Comparison of ENCODE assay signal across 16 mouse cellular contexts in the genomic region with DNA sequence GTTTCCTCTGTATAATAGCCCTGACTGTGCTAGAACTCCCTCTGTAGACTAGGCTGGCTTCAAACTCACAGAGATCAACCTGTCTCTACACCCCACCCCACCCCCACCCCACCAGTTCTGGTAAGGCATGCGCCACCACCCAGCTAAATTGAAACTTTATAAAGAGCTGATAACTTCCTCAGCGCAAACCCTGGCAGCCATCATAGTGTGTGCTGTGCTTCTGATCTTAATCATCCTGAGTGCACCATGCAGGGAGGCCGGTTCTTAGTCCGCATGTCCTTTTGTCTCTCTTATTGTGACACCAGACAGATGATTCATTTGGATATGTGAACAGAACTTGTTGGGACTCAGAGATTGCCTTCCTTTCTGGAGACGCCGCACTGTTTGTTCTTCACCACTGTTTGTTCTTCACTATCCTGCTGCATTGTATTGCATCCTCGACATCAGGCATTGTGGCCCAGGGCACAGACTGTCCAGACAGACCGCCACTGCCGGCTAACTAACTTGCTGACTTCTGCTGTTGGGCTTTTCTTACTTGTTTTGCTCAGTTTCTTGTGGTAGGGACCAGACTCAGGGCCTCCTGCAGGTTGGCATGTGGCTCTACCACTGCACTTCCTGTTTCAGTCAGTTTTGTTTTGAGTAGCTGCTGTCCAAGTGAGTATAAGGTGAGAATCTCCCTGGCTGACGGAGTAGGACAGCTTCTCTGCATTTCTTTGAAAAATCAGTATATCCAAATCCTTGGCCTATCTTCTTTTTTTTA. TPM values are rescaled to one million over a fixed set of nuclear protein-coding genes. Genes with fewer than 3 reads are reported as not detected.
DNase-seq lines count a peak whose midpoint lies in the region; ATAC-seq and TF ChIP-seq lines count a peak whose summit lies in the region.
"Had no signal": no experiment of that assay in that cellular context is flagged by ENCODE, and none has a peak within 500 bp of the region (broad histone marks: within the 10 kb centered on the region; RNA-seq: fewer than 3 reads in every experiment).

No protein-coding gene starts in this region.

- H3K27me3 ChIP-seq in kidney, adult 2 months (replicated peaks; ENCODE audit: control insufficient read depth, insufficient read depth, low read length): no peaks in the 10 kb centered on the region
- H3K27me3 ChIP-seq: heart, embryonic 13.5 days; kidney, embryonic 15.5 days; limb, embryonic 13.5 days; stomach, embryonic 15.5 days had no signal

- ATAC-seq in granulocyte monocyte progenitor cell, adult 5-6 weeks (replicated peaks; ENCODE audit: poor library complexity, severe bottlenecking): peak; percentile 96
- ATAC-seq: forebrain, postnatal 0 days had no signal

- no peaks in the 10 kb centered on the region for H3K4me1 ChIP-seq in kidney, adult 2 months (ENCODE audit: control insufficient read depth, insufficient read depth, low read length)
- H3K4me1 ChIP-seq: kidney, embryonic 15.5 days; limb, embryonic 13.5 days; stomach, embryonic 15.5 days had no signal

- no peak for TF ChIP-seq CTCF in kidney, adult 2 months (conservative IDR thresholded peaks at IDR 0.05; ENCODE audit: insufficient read depth, insufficient read length, low read depth, low read length)

- H3K4me3 ChIP-seq in kidney, adult 2 months (ENCODE audit: insufficient read depth, low read depth, low read length): no peak overlapping the region
- H3K4me3 ChIP-seq: heart, embryonic 13.5 days; kidney, embryonic 15.5 days; limb, embryonic 13.5 days; stomach, embryonic 15.5 days had no signal

- H3K36me3 ChIP-seq in kidney, adult 2 months (ENCODE audit: control insufficient read depth, insufficient read depth, low read length): peaks cover 3% of the 10 kb centered on the region

- TF ChIP-seq POLR2A in kidney, adult 2 months (IDR thresholded peaks at IDR 0.05; ENCODE audit: low read depth, low read length): no peak

- peak; percentile 23 for DNase-seq in kidney, adult 2 months
- no peak for DNase-seq in kidney, adult 18-20 months
- peak; percentile 79 for DNase-seq in CD4-positive, CD25-positive, alpha-beta regulatory T cell, adult 2 months (ENCODE audit: low read depth, low spot score)
- peak; percentile 13 for DNase-seq in spleen, adult 12 weeks (ENCODE audit: low spot score)
- DNase-seq in retina, postnatal 1 day: no peak
- DNase-seq in embryo, embryonic 10 days (ENCODE audit: low spot score): no peak
- no peak for DNase-seq in urinary bladder, postnatal 4 days (ENCODE audit: low spot score in 2 of 2)
- DNase-seq: adrenal gland, postnatal 36 days; forebrain, postnatal 0 days; midbrain, embryonic 14.5 days had no signal

- 84% methylated on average over 10 of the region's 10 CpGs for WGBS in kidney, adult 2 months

- no peak overlapping the region for H3K27ac ChIP-seq in kidney, adult 2 months (ENCODE audit: insufficient read depth, low read depth, low read length)
- H3K27ac ChIP-seq: heart, embryonic 13.5 days; kidney, embryonic 15.5 days; limb, embryonic 13.5 days; stomach, embryonic 15.5 days had no signal

RNA-seq across cellular contexts. Expression of a gene that starts 9.8 kb away (rescaled TPM):
- not detected in 2 replicates for polyA plus RNA-seq in kidney, adult 2 months (2012; rRNA removed)
- not detected in 2 replicates for total RNA-seq in granulocyte monocyte progenitor cell, adult 5-6 weeks (2014; fragmentation: Nextera tagmentation)
- not detected in 2 replicates for total RNA-seq in granulocyte monocyte progenitor cell, adult 5-6 weeks (2017)
- total RNA-seq: adrenal gland, postnatal 36 days; forebrain, postnatal 0 days had no signal
- polyA plus RNA-seq: cortical plate, adult 2 months; stomach, embryonic 15.5 days had no signal

RNA-seq across cellular contexts. Expression of a gene that starts 11.3 kb away (rescaled TPM):
- polyA plus RNA-seq in kidney, adult 2 months (2012; rRNA removed): 10.2 and 16.7 TPM in 2 replicates
- 145 and 200 TPM in 2 replicates for total RNA-seq in granulocyte monocyte progenitor cell, adult 5-6 weeks (2014; fragmentation: Nextera tagmentation)
- 243 and 250 TPM in 2 replicates for total RNA-seq in granulocyte monocyte progenitor cell, adult 5-6 weeks (2017)

RNA-seq across cellular contexts. Expression of a gene that starts 11.4 kb away (rescaled TPM):
- 20.1 and 22.2 TPM in 2 replicates for polyA plus RNA-seq in kidney, adult 2 months (2012; rRNA removed)
- 40.5 and 46.2 TPM in 2 replicates for total RNA-seq in granulocyte monocyte progenitor cell, adult 5-6 weeks (2014; fragmentation: Nextera tagmentation)
- 47.9 and 49.5 TPM in 2 replicates for total RNA-seq in granulocyte monocyte progenitor cell, adult 5-6 weeks (2017)

RNA-seq across cellular contexts. Expression of a gene that starts 31.3 kb away (rescaled TPM):
- polyA plus RNA-seq in kidney, adult 2 months (2012; rRNA removed): 32.7 and 36.2 TPM in 2 replicates
- 95.9 and 96.3 TPM in 2 replicates for total RNA-seq in granulocyte monocyte progenitor cell, adult 5-6 weeks (2014; fragmentation: Nextera tagmentation)
- total RNA-seq in granulocyte monocyte progenitor cell, adult 5-6 weeks (2017): 52.4 and 56.0 TPM in 2 replicates

RNA-seq across cellular contexts. Expression of a gene that starts 31.5 kb away (rescaled TPM):
- polyA plus RNA-seq in kidney, adult 2 months (2012; rRNA removed): 1.1 and 1.3 TPM in 2 replicates
- not detected in 2 replicates for total RNA-seq in granulocyte monocyte progenitor cell, adult 5-6 weeks (2014; fragmentation: Nextera tagmentation)
- total RNA-seq in granulocyte monocyte progenitor cell, adult 5-6 weeks (2017): not detected in 2 replicates

Comparison
In these comparisons a context has a peak if more than half of its experiments do, and no peak if none do; other contexts are left out.
1. DNase-seq: peak in kidney, adult 2 months (single experiment), CD4-positive, CD25-positive, alpha-beta regulatory T cell, adult 2 months (single experiment) and spleen, adult 12 weeks (single experiment); none in kidney, adult 18-20 months (single experiment), retina, postnatal 1 day (single experiment), embryo, embryonic 10 days (single experiment) and urinary bladder, postnatal 4 days (0 of 2).